Mouse (Mus musculus) bone marrow, adult 2 months (tissue): Measurements from ENCODE around the gene Herc4.

ENCODE experiments used
- CTCF ChIP-seq: fragments of 200-500 bp; IDR thresholded peaks from 2 replicates; pipeline ENCODE4 v1.5.1; 2011; ENCODE audit warnings: low read length, control low read depth; ENCODE audit not compliant: control insufficient read depth, insufficient read depth
- POLR2A ChIP-seq: fragments of 200-500 bp; IDR thresholded peaks from 2 replicates; pipeline ENCODE4 v1.6.1; 2011; ENCODE audit warnings: low read depth, mild to moderate bottlenecking, control low read depth, low read length, borderline replicate concordance; ENCODE audit not compliant: control insufficient read depth

GRCm38 (mm10) chr10:63224341-63224740, 19.3 kb upstream of the Herc4 start:
- TF ChIP-seq POLR2A, result no peak
- TF ChIP-seq CTCF, result no peak
